Mouse (Mus musculus) liver, embryonic 14.5 days (tissue): ENCODE measurements around the gene Polr2i. TPM values are rescaled to one million over a fixed set of nuclear protein-coding genes. Genes with fewer than 3 reads are reported as not detected.
A peak's percentile ranks its signal among the peaks of the same experiment; 100 is the strongest.

ENCODE experiments used
- ATAC-seq: fragments of 200-750 bp; cut with Nextera tagmentation; 2 replicates; pipeline ENCODE4 v1.8.0; 2017; ENCODE audit warnings: moderate number of reproducible peaks, mild to moderate bottlenecking, moderate library complexity; ENCODE audit not compliant: insufficient read depth
- DNase-seq, 3 experiments: peaks; one replicate each; pipeline ENCODE4 v3.0.0-alpha.2; 2012 to 2013; ENCODE audit warnings: low read depth in 3 of 3, low spot score in 3 of 3
- H3K27ac ChIP-seq: fragments of 300-500 bp; sonication (generic); 2 replicates; pipeline ENCODE4 v1.5.1; 2014; ENCODE audit warnings: moderate library complexity, mild to moderate bottlenecking, control low read depth, inconsistent platforms
- H3K27me3 ChIP-seq: fragments of 300-500 bp; sonication (generic); 2 replicates; pipeline ENCODE4 v1.6.1; 2014; ENCODE audit warnings: mild to moderate bottlenecking, low read length, moderate library complexity; ENCODE audit not compliant: control insufficient read depth, insufficient read depth
- H3K36me3 ChIP-seq: fragments of 300-500 bp; sonication (generic); replicated peaks from 2 replicates; pipeline ENCODE4 v1.6.1; 2014; ENCODE audit warnings: low read depth; ENCODE audit not compliant: control insufficient read depth, insufficient read depth
- H3K4me1 ChIP-seq, 2 experiments: fragments of 200-500 bp in 1 of 2; fragments of 300-500 bp in 1 of 2; sonication (generic) in 1 of 2; replicated peaks; 2 replicates each; pipeline ENCODE4 v1.6.1; 2012 to 2014; ENCODE audit warnings: antibody characterized with exemption in 1 of 2, inconsistent platforms in 1 of 2, low read length in 1 of 2; ENCODE audit not compliant: control insufficient read depth in 2 of 2, insufficient read depth in 2 of 2
- H3K4me2 ChIP-seq: fragments of 300-500 bp; sonication (generic); 2 replicates; pipeline ENCODE4 v1.6.1; 2014; ENCODE audit warnings: low read depth, mild to moderate bottlenecking, control low read depth, moderate library complexity
- H3K4me3 ChIP-seq, 2 experiments: fragments of 200-500 bp in 1 of 2; fragments of 300-500 bp in 1 of 2; sonication (generic) in 1 of 2; 2 replicates each; pipeline ENCODE4 v1.5.1; 2012 to 2014; ENCODE audit warnings: low read depth in 2 of 2, low read length in 2 of 2, mild to moderate bottlenecking in 2 of 2, control low read depth in 1 of 2, inconsistent platforms in 1 of 2, moderate library complexity in 1 of 2; ENCODE audit not compliant: insufficient read depth in 1 of 2
- H3K9ac ChIP-seq: fragments of 300-500 bp; sonication (generic); replicated peaks from 2 replicates; pipeline ENCODE4 v1.6.1; 2014; ENCODE audit warnings: mild to moderate bottlenecking, control low read depth, moderate library complexity
- H3K9me3 ChIP-seq: fragments of 300-500 bp; sonication (generic); 2 replicates; pipeline ENCODE4 v1.6.1; 2016; ENCODE audit warnings: low read length, mixed read lengths; ENCODE audit not compliant: control insufficient read depth
- CTCF ChIP-seq: IDR thresholded peaks from 2 replicates; pipeline ENCODE4 v1.5.1; 2016; ENCODE audit warnings: antibody characterized with exemption, low read depth, control low read depth
- EP300 ChIP-seq: IDR thresholded peaks from 2 replicates; pipeline ENCODE4 v1.6.1; 2016; ENCODE audit warnings: antibody characterized with exemption, low read depth
- WGBS: fragments of 180-500 bp; shearing (Covaris S2); extraction: QIAGEN DNeasy Blood & Tissue Kit; methylation state at CpG from one replicate; pipeline ENCODE4 v1.1.7; 2014; ENCODE audit not compliant: insufficient replicate concordance; 5-methylcytosine and 5-hydroxymethylcytosine counted together
- polyA plus RNA-seq, 2 experiments: library from polyadenylated mRNA; depleted of rRNA in 1 of 2; stranded (reverse) in 1 of 2; unstranded in 1 of 2; fragments of >200 nt; fragmentation: Nextera tagmentation in 1 of 2; extraction: Ambion mirVana in 1 of 2; gene quantifications; 2 replicates each; pipeline versions ENCODE4 v1.2.1 to v1.2.3; 2012 to 2014

Gene Polr2i
- polyA plus RNA-seq, 2 experiments: 61.1 to 71.8 TPM

GRCm38 (mm10) chr7:30188344-30189115 lies 43.2 kb upstream of the Polr2i start:
- no peak overlapping the region for H3K9ac ChIP-seq
- H3K27me3 ChIP-seq: no peaks in the 10 kb centered on the region
- H3K4me3 ChIP-seq: no peak overlapping the region
- peaks cover 42% of the 10 kb centered on the region for H3K36me3 ChIP-seq
- H3K4me1 ChIP-seq: peaks cover 5 to 12% of the 10 kb centered on the region in 2 experiments
- WGBS: 77% methylated on average over 12 of the region's 12 CpGs
- H3K4me2 ChIP-seq: no peak overlapping the region
- H3K27ac ChIP-seq: no peak overlapping the region
- no peaks in the 10 kb centered on the region for H3K9me3 ChIP-seq
- no peak for DNase-seq
- no peak for TF ChIP-seq CTCF
- TF ChIP-seq EP300: no peak
- ATAC-seq: no peak

- Histone ChIP-seq H3K9me3 (no peaks in the 10 kb centered on the region), H3K4me2 (no peak overlapping the region), H3K4me3 (no peak overlapping the region), H3K36me3 (peaks cover 42% of the 10 kb centered on the region), H3K27me3 (no peaks in the 10 kb centered on the region), H3K4me1 (peaks cover 6 to 10% of the 10 kb centered on the region in 2 experiments), H3K9ac (no peak overlapping the region), H3K27ac (no peak overlapping the region)
- WGBS: 74% methylated on average over 4 of the region's 4 CpGs
- DNase-seq (no peak), ATAC-seq (no peak)
- TF ChIP-seq EP300 (no peak), CTCF (no peak)
Observed at GRCm38 (mm10) chr7:30189116-30189491, 42.6 kb upstream of the Polr2i start.

DNA sequence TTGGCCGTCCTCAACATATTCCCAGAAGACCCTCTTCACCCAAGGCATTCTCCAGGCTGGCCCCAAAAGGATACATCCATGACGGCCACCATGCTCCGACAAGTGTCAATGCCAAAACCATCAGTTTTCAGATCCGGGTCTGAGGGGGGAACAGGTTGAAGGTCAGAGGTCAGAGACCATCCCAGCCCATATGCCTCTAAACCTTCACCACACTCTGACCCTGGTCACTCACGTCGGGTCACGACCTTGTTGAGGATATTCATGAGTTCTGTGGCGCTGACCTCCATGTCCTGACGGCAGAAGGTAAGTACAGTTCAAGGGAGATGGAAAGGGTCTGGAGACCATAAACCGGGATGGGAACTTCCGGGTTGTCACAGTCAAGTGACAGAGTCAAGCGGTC lies 39.7 kb upstream of the Polr2i start:
- no peak for ATAC-seq
- DNase-seq: no peak

DNA sequence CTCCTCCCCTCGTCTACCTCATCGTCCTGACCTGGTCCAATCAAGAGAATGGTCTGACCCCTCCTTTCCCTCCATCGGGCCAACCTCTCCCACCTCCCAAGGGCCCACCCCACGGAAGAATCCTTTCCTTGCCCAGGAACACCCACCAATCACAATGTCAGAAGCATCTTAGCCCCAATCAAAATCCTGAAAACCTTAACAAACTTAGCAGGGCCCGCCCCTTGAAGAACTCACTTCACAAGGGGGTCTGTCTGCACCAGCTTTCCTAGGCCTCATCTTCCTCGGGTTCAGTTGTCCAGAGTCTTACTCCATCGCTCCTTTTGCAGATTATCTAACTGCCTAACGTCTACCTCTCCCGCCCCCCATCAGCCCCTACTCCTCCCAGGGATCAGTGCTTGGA lies 38.7 kb upstream of the Polr2i start:
- peaks cover 9 to 15% of the 10 kb centered on the region in 2 experiments for H3K4me1 ChIP-seq
- no peaks in the 10 kb centered on the region for H3K9me3 ChIP-seq
- WGBS: 64% methylated on average over 9 of the region's 9 CpGs
- peak overlapping the region; percentile 89 for H3K4me2 ChIP-seq
- H3K9ac ChIP-seq: peak overlapping the region; percentile 89
- peaks cover 26% of the 10 kb centered on the region for H3K36me3 ChIP-seq
- no peak for ATAC-seq
- H3K4me3 ChIP-seq: peak overlapping the region; percentile 29 to 82; a peak in 2 of 4 replicates
- no peak for TF ChIP-seq EP300
- no peak for TF ChIP-seq CTCF
- DNase-seq: no peak
- no peaks in the 10 kb centered on the region for H3K27me3 ChIP-seq
- peak overlapping the region; percentile 66 for H3K27ac ChIP-seq

More for the DNA sequence above, 39.7 kb upstream of the Polr2i start:
- H3K9ac ChIP-seq: no peak overlapping the region
- peaks cover 35% of the 10 kb centered on the region for H3K36me3 ChIP-seq
- TF ChIP-seq EP300 (no peak), CTCF (no peak)
- 83% methylated on average over 12 of the region's 12 CpGs for WGBS
- no peak overlapping the region for H3K4me2 ChIP-seq
- no peak overlapping the region for H3K4me3 ChIP-seq
- no peaks in the 10 kb centered on the region for H3K27me3 ChIP-seq
- peaks cover 9 to 15% of the 10 kb centered on the region in 2 experiments for H3K4me1 ChIP-seq
- no peak overlapping the region for H3K27ac ChIP-seq
- H3K9me3 ChIP-seq: no peaks in the 10 kb centered on the region

DNA sequence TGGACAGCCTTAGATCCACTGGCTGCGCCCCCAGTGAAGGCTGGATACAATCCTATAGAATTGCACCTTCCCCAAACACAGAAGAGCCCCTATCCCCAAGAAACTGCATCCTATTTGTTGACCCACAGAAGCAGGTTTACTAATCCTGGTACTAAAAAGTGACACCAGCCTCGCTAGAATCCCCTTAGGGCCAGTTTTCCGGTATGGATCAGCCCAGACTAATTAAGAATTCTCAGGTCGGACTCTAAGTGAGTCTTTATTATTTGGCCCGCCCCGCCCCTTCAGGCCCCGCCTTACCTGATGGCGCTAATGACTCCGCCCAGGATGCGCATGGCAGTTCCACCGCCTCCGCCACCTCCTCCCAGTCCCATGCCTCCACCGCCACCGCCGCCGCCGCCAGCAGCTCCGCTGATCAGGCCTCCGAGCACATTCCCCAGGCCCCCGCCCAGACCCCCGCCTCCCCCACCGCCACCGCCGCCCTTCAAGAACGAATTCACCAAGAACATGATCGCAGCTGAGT lies 38.1 kb upstream of the Polr2i start:
- peak overlapping the region; percentile 66 for H3K27ac ChIP-seq
- H3K36me3 ChIP-seq: peaks cover 21% of the 10 kb centered on the region
- H3K4me3 ChIP-seq: peak overlapping the region; percentile 82 to 85
- H3K4me2 ChIP-seq: peak overlapping the region; percentile 89
- H3K9me3 ChIP-seq: no peaks in the 10 kb centered on the region
- 1% methylated on average over 26 of the region's 26 CpGs for WGBS
- H3K27me3 ChIP-seq: no peaks in the 10 kb centered on the region
- ATAC-seq: peak; percentile 77
- peak overlapping the region; percentile 89 for H3K9ac ChIP-seq
- TF ChIP-seq EP300 (no peak), CTCF (no peak)
- DNase-seq: peak; percentile 75 to 77 (median 75)
- H3K4me1 ChIP-seq: peaks cover 9 to 15% of the 10 kb centered on the region in 2 experiments
